Mouse (Mus musculus): Measurements from ENCODE around the gene Rasl2-9. TPM values are rescaled to one million over a fixed set of nuclear protein-coding genes. Genes with fewer than 3 reads are reported as not detected.

Rasl2-9 gene
- polyA plus RNA-seq, 1 experiment from 2014 or later, result 0.88 TPM

DNA sequence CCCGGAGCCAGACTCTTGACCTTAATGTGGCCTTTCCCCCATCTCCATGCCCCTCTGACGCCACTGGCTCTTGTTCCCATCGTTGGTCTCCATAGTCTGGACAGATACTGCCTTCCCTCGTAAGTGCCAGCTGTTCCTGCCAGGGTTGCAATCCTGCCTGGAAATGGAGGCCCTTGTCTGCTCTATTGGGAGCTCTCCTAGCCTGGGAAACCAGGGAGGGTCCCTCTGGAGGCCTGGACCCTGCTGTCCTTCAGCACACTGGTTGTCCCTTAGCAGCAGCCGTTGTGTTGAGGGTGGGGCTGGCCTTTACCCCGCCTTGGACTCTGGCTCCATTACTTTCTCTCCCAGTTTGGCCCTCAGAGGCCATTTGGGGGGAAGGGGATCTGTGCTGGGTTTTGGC lies 33.4 kb downstream of the Rasl2-9 start:
- no peak overlapping the region for H3K9ac ChIP-seq (replicated peaks; ENCODE audit: low read depth)
- DNase-seq (ENCODE audit: low spot score) (no peak), ATAC-seq (no peak)
- H3K4me2 ChIP-seq (replicated peaks; ENCODE audit: low read depth, low read length), result no peak overlapping the region
- no peak overlapping the region for H3K4me3 ChIP-seq (ENCODE audit: low read depth, low read length)
- no peaks in the 10 kb centered on the region for H3K4me1 ChIP-seq (ENCODE audit: insufficient read depth, low read depth, low read length)
- no peak for TF ChIP-seq CTCF (IDR thresholded peaks at IDR 0.05)
- no peak for TF ChIP-seq EP300 (IDR thresholded peaks at IDR 0.05)
- no peak overlapping the region for H3K27ac ChIP-seq (ENCODE audit: low read length)
- no peaks in the 10 kb centered on the region for H3K27me3 ChIP-seq (replicated peaks; ENCODE audit: insufficient read depth, low read length)
- no peaks in the 10 kb centered on the region for H3K9me3 ChIP-seq (ENCODE audit: low read length)
- WGBS, result 74% methylated on average over 6 of the region's 6 CpGs
- peaks cover 43% of the 10 kb centered on the region for H3K36me3 ChIP-seq (ENCODE audit: insufficient read depth, low read length)

DNA sequence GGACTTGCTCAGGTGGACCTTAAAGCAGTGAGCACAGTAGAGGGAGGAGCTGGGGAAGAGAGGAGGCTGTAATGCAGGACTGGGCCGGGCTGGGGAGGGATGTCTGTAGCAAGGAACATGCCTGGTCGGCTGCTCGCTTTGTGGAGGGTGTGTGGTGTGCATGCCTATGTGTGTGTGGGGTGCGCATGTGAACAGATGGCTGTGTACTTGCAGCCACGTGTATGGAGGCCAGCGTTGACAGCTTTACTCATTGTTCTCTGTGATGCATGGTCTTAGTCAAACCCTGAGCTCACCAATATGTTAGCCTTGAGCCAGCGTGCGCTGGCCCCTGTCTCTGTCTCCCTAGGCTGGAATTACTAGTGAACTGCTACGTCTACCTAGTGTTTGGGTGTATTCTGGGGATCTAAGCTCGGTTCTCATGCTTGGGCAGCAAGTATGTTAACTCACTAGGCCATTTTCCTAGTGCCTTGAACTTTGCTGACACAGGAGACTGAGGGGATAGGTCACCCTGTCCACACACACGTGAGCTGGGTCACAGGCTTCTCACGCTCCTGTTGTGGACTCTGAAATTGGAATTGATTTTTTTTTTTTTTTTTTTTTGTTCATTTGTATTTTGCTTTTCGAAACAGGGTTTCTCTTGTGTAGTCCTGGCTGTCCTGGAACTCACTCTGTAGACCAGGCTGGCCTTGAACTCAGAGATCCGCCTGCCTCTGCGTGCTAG lies 34.6 kb downstream of the Rasl2-9 start:
- no peaks in the 10 kb centered on the region for H3K27me3 ChIP-seq (replicated peaks; ENCODE audit: insufficient read depth, low read length)
- no peak overlapping the region for H3K9ac ChIP-seq (replicated peaks; ENCODE audit: low read depth)
- ATAC-seq (no peak), DNase-seq (ENCODE audit: low spot score) (no peak)
- peaks cover 37% of the 10 kb centered on the region for H3K36me3 ChIP-seq (ENCODE audit: insufficient read depth, low read length)
- H3K4me3 ChIP-seq (ENCODE audit: low read depth, low read length), result no peak overlapping the region
- 91% methylated on average over 15 of the region's 15 CpGs for WGBS
- no peak overlapping the region for H3K27ac ChIP-seq (ENCODE audit: low read length)
- no peaks in the 10 kb centered on the region for H3K9me3 ChIP-seq (ENCODE audit: low read length)
- H3K4me1 ChIP-seq (ENCODE audit: insufficient read depth, low read depth, low read length), result no peaks in the 10 kb centered on the region
- TF ChIP-seq CTCF (IDR thresholded peaks at IDR 0.05) (no peak), EP300 (IDR thresholded peaks at IDR 0.05) (no peak)
- H3K4me2 ChIP-seq (replicated peaks; ENCODE audit: low read depth, low read length), result no peak overlapping the region

DNA sequence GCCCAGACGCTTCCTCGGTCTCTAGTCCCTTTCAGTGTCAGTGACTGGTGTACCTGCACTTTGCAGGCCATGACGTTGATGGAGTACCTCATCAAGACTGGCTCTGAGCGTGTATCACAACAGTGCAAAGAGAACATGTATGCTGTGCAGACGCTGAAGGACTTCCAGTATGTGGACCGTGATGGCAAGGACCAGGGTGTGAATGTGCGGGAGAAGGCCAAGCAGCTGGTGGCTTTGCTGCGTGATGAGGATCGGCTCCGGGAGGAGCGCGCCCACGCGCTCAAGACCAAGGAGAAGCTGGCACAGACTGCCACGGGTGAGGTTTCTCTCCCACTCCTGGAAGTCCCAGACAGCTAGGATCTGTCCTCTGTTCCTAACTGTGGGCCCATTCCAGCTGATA lies 35.9 kb downstream of the Rasl2-9 start:
- DNase-seq (ENCODE audit: low spot score) (no peak), ATAC-seq (no peak)
- Histone ChIP-seq H3K4me3 (ENCODE audit: low read depth, low read length) (no peak overlapping the region), H3K36me3 (ENCODE audit: insufficient read depth, low read length) (peaks cover 30% of the 10 kb centered on the region), H3K27ac (ENCODE audit: low read length) (no peak overlapping the region), H3K9me3 (ENCODE audit: low read length) (no peaks in the 10 kb centered on the region), H3K27me3 (replicated peaks; ENCODE audit: insufficient read depth, low read length) (no peaks in the 10 kb centered on the region), H3K4me2 (replicated peaks; ENCODE audit: low read depth, low read length) (no peak overlapping the region), H3K4me1 (ENCODE audit: insufficient read depth, low read depth, low read length) (no peaks in the 10 kb centered on the region), H3K9ac (replicated peaks; ENCODE audit: low read depth) (no peak overlapping the region)
- TF ChIP-seq EP300 (IDR thresholded peaks at IDR 0.05), result no peak
- TF ChIP-seq CTCF (IDR thresholded peaks at IDR 0.05), result no peak
- WGBS, result 93% methylated on average over 15 of the region's 15 CpGs

DNA sequence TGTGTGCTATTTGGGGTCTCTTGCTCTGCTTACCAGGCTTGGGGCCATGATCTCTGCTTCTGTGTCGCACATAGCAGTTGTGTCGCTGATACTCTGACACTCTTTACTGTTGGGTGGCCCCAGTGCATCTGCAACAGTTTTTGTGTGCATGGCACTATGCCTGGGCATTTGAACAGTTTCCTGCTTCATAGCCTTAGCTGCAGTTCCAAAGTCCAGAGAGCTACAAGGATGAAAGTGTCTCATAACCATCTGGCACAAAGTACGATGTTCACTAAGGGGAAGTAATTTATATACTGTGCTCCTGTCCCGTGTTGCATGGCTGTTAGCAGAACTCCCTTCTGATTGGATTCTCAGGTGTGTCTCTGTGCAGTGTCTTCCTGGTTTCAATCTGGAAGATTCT lies 37.9 kb downstream of the Rasl2-9 start:
- ATAC-seq, result no peak
- Histone ChIP-seq H3K27ac (ENCODE audit: low read length) (no peak overlapping the region), H3K36me3 (ENCODE audit: insufficient read depth, low read length) (peaks cover 20% of the 10 kb centered on the region), H3K4me3 (ENCODE audit: low read depth, low read length) (no peak overlapping the region), H3K9me3 (ENCODE audit: low read length) (no peaks in the 10 kb centered on the region), H3K4me1 (ENCODE audit: insufficient read depth, low read depth, low read length) (no peaks in the 10 kb centered on the region), H3K27me3 (replicated peaks; ENCODE audit: insufficient read depth, low read length) (no peaks in the 10 kb centered on the region), H3K9ac (replicated peaks; ENCODE audit: low read depth) (no peak overlapping the region), H3K4me2 (replicated peaks; ENCODE audit: low read depth, low read length) (no peak overlapping the region)
- TF ChIP-seq CTCF (IDR thresholded peaks at IDR 0.05), result no peak
- no peak for TF ChIP-seq EP300 (IDR thresholded peaks at IDR 0.05)
- 74% methylated on average over 4 of the region's 4 CpGs for WGBS
- no peak for DNase-seq (ENCODE audit: low spot score)

DNA sequence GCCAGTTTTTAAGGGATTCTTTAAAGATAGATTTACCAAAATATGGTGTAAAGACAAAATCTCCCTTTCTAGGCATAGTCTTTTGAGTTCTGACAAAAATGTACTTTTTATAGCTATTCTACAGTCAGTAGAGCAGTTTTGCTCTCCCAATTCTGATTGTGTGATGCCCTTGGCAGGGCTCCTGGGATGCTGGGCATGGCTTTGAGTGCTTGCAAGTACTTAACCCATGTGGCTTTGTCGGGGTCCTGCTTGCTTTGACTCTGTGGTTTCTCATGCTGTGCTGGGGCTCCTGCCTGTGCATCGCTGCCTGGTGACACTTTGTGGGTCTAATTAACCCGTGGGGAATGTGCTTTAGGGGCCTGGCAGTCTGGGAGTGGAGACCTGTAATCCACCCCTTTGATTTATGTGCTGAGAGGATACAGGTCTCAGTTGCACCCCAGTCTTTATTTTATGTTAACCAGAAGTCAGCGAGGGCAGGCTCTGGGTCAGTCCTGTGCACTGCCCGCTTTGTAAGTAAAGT lies 38.8 kb downstream of the Rasl2-9 start:
- no peak for TF ChIP-seq CTCF (IDR thresholded peaks at IDR 0.05)
- TF ChIP-seq EP300 (IDR thresholded peaks at IDR 0.05), result no peak
- Histone ChIP-seq H3K36me3 (ENCODE audit: insufficient read depth, low read length) (peaks cover 12% of the 10 kb centered on the region; the same call in 1 of the 2 replicates), H3K9ac (replicated peaks; ENCODE audit: low read depth) (no peak overlapping the region), H3K4me3 (ENCODE audit: low read depth, low read length) (no peak overlapping the region), H3K4me2 (replicated peaks; ENCODE audit: low read depth, low read length) (no peak overlapping the region), H3K9me3 (ENCODE audit: low read length) (no peaks in the 10 kb centered on the region), H3K27me3 (replicated peaks; ENCODE audit: insufficient read depth, low read length) (no peaks in the 10 kb centered on the region), H3K4me1 (ENCODE audit: insufficient read depth, low read depth, low read length) (no peaks in the 10 kb centered on the region; the same call in 1 of the 2 replicates), H3K27ac (ENCODE audit: low read length) (no peak overlapping the region)
- WGBS, result 85% methylated on average over 5 of the region's 5 CpGs
- ATAC-seq, result no peak
- no peak for DNase-seq (ENCODE audit: low spot score)

DNA sequence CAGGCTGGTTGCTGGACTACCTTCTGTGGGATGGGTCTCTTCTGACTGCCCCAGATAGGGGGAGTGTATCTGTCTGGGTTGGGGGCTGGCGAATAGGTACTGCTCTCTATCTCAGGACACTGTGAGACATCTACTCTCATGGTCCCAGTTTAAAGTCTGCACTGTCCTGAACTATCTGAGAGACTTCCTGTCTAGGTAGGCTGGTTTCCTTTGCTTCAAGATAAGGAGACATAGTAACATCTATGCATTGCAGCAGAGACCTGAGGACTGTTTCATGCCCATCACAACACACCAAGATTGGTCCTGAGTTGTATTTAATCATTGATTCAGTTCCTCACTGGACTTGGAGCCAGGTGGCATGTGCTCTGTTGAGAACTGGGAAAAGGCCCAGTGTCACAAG lies 40.2 kb downstream of the Rasl2-9 start:
- no peak for DNase-seq (ENCODE audit: low spot score)
- no peak for TF ChIP-seq EP300 (IDR thresholded peaks at IDR 0.05)
- TF ChIP-seq CTCF (IDR thresholded peaks at IDR 0.05), result no peak
- Histone ChIP-seq H3K27ac (ENCODE audit: low read length) (no peak overlapping the region), H3K9ac (replicated peaks; ENCODE audit: low read depth) (no peak overlapping the region), H3K36me3 (ENCODE audit: insufficient read depth, low read length) (peaks cover 12% of the 10 kb centered on the region; the same call in 1 of the 2 replicates), H3K4me1 (ENCODE audit: insufficient read depth, low read depth, low read length) (peaks cover 7% of the 10 kb centered on the region), H3K4me2 (replicated peaks; ENCODE audit: low read depth, low read length) (no peak overlapping the region), H3K4me3 (ENCODE audit: low read depth, low read length) (no peak overlapping the region), H3K9me3 (ENCODE audit: low read length) (no peaks in the 10 kb centered on the region), H3K27me3 (replicated peaks; ENCODE audit: insufficient read depth, low read length) (no peaks in the 10 kb centered on the region)
- ATAC-seq, result no peak
- 100% methylated on average over 1 of the region's 1 CpGs for WGBS
